Mouse (Mus musculus) midbrain, embryonic 16.5 days (tissue): ENCODE results near the gene Dll3. TPM values are rescaled to one million over a fixed set of nuclear protein-coding genes. Genes with fewer than 3 reads are reported as not detected.
A peak's percentile ranks its signal among the peaks of the same experiment; 100 is the strongest.
"Not testable (repeated sequence)": the region's sequence is repeated elsewhere in the genome, so short reads cannot be mapped to it uniquely, and the experiment has no call there.

Experiments
- ATAC-seq: fragments of 200-750 bp; cut with Nextera tagmentation; 2 replicates; pipeline ENCODE4 v1.8.0; 2017; ENCODE audit warnings: moderate TSS enrichment
- H3K27ac ChIP-seq: fragments of 300-500 bp; sonication (generic); 2 replicates; pipeline ENCODE4 v1.5.1; 2014; ENCODE audit warnings: mild to moderate bottlenecking, low read length, mixed read lengths
- H3K27me3 ChIP-seq: fragments of 300-500 bp; sonication (generic); 2 replicates; pipeline ENCODE4 v1.6.1; 2014; ENCODE audit warnings: low read depth, low read length, mixed read lengths; ENCODE audit not compliant: control insufficient read depth, insufficient read depth
- H3K36me3 ChIP-seq: fragments of 300-500 bp; sonication (generic); 2 replicates; pipeline ENCODE4 v1.6.1; 2014; ENCODE audit warnings: mild to moderate bottlenecking, low read length, moderate library complexity, mixed read lengths; ENCODE audit not compliant: control insufficient read depth, insufficient read depth
- H3K4me1 ChIP-seq: fragments of 300-500 bp; sonication (generic); 2 replicates; pipeline ENCODE4 v1.6.1; 2014; ENCODE audit warnings: mild to moderate bottlenecking, low read length, mixed read lengths; ENCODE audit not compliant: control insufficient read depth, insufficient read depth
- H3K4me2 ChIP-seq: fragments of 300-500 bp; sonication (generic); 2 replicates; pipeline ENCODE4 v1.6.1; 2014; ENCODE audit warnings: mild to moderate bottlenecking, low read length, mixed read lengths
- H3K4me3 ChIP-seq: fragments of 300-500 bp; sonication (generic); 2 replicates; pipeline ENCODE4 v1.5.1; 2014; ENCODE audit warnings: low read depth, mild to moderate bottlenecking, low read length, moderate library complexity, mixed read lengths
- H3K9ac ChIP-seq: fragments of 300-500 bp; sonication (generic); 2 replicates; pipeline ENCODE4 v1.6.1; 2014; ENCODE audit warnings: low read depth, low read length, mixed read lengths
- H3K9me3 ChIP-seq: fragments of 300-500 bp; sonication (generic); replicated peaks from 2 replicates; pipeline ENCODE4 v1.6.1; 2014; ENCODE audit warnings: mild to moderate bottlenecking, low read length, mixed read lengths; ENCODE audit not compliant: control insufficient read depth, poor library complexity, severe bottlenecking
- WGBS: fragments of 180-500 bp; shearing (Covaris S2); extraction: QIAGEN DNeasy Blood & Tissue Kit; methylation state at CpG from one replicate; pipeline ENCODE4 v1.1.7; 2014; 5-methylcytosine and 5-hydroxymethylcytosine counted together
- polyA plus RNA-seq: library from polyadenylated mRNA; unstranded; fragments of >200 nt; fragmentation: Nextera tagmentation; extraction: Ambion mirVana; gene quantifications from 2 replicates; pipeline ENCODE4 v1.2.1, GENCODE M21; 2015

The Dll3 gene
- polyA plus RNA-seq, 1 experiment from 2014 or later: 16.5 TPM

DNA sequence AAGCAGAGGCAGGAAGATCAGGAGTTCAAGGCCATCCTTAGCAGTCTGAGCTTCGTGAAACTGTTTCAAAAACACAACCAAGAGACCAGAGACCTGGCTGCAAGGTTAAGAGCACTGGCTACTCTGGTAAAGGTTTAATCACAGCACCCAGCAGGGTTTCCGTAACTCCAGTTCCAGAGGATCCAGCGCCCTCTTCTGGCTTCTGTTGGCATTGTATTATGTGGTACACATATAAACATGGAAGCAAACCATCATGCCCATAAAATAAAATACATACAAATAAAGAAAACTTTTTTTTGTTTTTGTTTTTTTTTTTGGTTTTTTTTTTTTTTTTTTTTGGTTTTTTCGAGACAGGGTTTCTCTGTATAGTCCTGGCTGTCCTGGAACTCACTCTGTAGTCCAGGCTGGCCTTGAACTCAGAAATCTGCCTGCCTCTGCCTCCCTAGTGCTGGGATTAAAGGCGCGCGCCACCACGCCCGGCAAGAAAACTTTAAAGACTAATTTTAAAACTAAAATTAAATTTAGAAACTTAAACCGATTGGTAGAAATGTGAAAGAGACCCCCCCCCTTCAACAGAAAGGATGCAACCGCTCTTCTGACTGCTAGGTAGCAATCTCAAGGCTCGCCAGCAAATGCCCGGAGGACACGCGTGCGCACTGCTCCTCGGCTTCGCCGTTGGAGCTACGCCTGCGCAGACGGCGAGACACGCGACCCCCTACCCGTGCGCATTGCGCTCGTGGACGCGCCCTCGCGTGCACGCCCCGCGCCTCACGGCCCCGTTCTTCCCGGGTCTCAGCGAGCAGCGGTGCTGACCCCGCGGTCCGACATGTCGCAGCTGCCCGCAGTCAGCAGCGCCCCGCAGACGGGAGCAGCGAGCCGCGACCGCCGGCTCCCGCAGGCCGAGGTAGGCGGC lies 34.7 kb downstream of the Dll3 start, which contains the start of gene Eid2:
Gene Eid2 (plus strand): TSS at position 753 of the 913 bp plus-strand sequence.
- Histone ChIP-seq H3K4me3 (peak within 1 kb of the TSS; percentile 70), H3K4me1 (peaks cover 13% of the 10 kb centered on the region), H3K27me3 (no peaks in the 10 kb centered on the region), H3K27ac (peak within 1 kb of the TSS; percentile 94), H3K4me2 (peak within 1 kb of the TSS; percentile 78), H3K9ac (peak within 1 kb of the TSS; percentile 90), H3K36me3 (no peaks in the 10 kb centered on the region; the same call in 1 of the 2 replicates), H3K9me3 (no peaks in the 10 kb centered on the region)
- peak; percentile 93 for ATAC-seq
- 8% methylated on average over 57 of the region's 57 CpGs for WGBS

DNA sequence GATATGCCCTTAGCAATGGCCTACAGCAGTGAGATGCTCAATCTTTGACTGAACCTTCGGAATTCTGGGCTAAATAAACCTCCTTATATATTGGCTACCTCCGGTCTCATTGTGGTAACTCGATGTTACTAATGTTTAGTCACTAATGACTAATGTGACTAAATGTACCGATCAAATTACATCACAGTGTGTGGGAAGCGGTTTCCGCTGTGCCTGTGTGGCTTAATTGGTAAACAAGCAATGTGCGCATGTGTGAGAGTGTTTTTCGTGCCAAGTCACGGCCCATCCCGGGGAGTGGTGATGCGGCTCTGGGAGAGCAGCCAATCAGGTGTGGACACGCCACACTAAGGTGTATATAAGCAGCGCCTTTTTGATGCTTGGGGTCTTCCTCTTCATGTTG lies 36.6 kb downstream of the Dll3 start:
- no peaks in the 10 kb centered on the region for H3K27me3 ChIP-seq
- peaks cover 13% of the 10 kb centered on the region for H3K4me1 ChIP-seq
- no peaks in the 10 kb centered on the region for H3K36me3 ChIP-seq
- no peak for ATAC-seq
- H3K9me3 ChIP-seq: no peaks in the 10 kb centered on the region
- no peak overlapping the region for H3K9ac ChIP-seq
- no peak overlapping the region for H3K4me3 ChIP-seq
- H3K27ac ChIP-seq: no peak overlapping the region
- H3K4me2 ChIP-seq: no peak overlapping the region
- WGBS: 92% methylated on average over 13 of the region's 13 CpGs

DNA sequence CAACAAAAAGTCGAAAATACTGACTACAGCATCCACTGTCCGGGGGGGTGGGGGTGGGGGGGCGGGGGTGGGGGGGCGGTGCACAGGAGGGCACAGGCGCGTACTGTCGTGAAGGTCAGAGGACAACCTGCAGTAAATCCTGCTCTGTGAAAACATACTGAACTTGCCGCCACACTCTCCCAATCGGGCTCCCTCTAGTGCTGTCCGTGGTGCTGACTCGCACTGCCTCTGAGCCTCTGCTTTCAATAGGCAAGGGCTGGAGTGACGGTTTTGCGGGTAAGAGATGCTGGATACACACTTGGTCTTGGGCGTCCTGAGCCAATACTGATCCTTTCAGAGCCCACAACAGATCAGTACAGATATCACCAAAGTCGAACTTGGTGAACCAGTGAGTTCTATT lies 38.3 kb downstream of the Dll3 start:
- no peak for ATAC-seq
- WGBS: 5% methylated on average over 15 of the region's 15 CpGs
- no peak overlapping the region for H3K4me2 ChIP-seq
- no peaks in the 10 kb centered on the region for H3K36me3 ChIP-seq
- no peak overlapping the region for H3K27ac ChIP-seq
- no peaks in the 10 kb centered on the region for H3K27me3 ChIP-seq
- peaks cover 2% of the 10 kb centered on the region for H3K4me1 ChIP-seq
- H3K9me3 ChIP-seq: no peaks in the 10 kb centered on the region
- H3K4me3 ChIP-seq: no peak overlapping the region
- no peak overlapping the region for H3K9ac ChIP-seq

DNA sequence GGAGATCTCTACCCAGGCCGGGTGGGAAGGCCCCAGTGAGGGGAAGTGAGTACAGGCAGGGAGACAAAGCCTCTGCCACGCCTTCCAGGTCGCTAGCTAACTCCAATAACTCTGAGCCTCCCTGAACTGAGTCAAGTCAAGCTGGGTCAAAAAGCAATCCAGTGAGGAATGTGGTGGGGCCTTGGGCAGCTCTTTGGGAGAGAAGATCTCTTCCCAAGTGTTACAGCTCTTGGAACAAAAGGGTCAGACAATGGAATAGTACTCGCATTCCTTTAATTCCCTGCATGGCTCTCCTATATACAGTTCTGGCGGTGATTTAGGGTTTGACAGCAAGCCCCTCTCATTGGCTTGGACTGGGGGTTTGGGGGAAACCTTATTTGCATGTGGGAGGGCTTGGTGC lies 39.2 kb downstream of the Dll3 start:
- WGBS: 48% methylated on average over 5 of the region's 5 CpGs
- ATAC-seq: no peak
- no peaks in the 10 kb centered on the region for H3K4me1 ChIP-seq
- H3K4me2 ChIP-seq: no peak overlapping the region
- no peaks in the 10 kb centered on the region for H3K27me3 ChIP-seq
- no peak overlapping the region for H3K27ac ChIP-seq
- no peaks in the 10 kb centered on the region for H3K9me3 ChIP-seq
- H3K36me3 ChIP-seq: no peaks in the 10 kb centered on the region
- H3K9ac ChIP-seq: no peak overlapping the region
- H3K4me3 ChIP-seq: no peak overlapping the region

- no peaks in the 10 kb centered on the region for H3K27me3 ChIP-seq
- H3K4me2 ChIP-seq: no peak overlapping the region
- no peaks in the 10 kb centered on the region for H3K36me3 ChIP-seq
- H3K4me3 ChIP-seq: no peak overlapping the region
- no peaks in the 10 kb centered on the region for H3K4me1 ChIP-seq
- 81% methylated on average over 6 of the region's 6 CpGs for WGBS
- H3K9me3 ChIP-seq: no peaks in the 10 kb centered on the region; the same call in 1 of the 2 replicates
- ATAC-seq: no peak
- no peak overlapping the region for H3K9ac ChIP-seq
- H3K27ac ChIP-seq: no peak overlapping the region
These were observed 46.6 kb downstream of the Dll3 start for GRCm38 (mm10) chr7:28255476-28255875.

DNA sequence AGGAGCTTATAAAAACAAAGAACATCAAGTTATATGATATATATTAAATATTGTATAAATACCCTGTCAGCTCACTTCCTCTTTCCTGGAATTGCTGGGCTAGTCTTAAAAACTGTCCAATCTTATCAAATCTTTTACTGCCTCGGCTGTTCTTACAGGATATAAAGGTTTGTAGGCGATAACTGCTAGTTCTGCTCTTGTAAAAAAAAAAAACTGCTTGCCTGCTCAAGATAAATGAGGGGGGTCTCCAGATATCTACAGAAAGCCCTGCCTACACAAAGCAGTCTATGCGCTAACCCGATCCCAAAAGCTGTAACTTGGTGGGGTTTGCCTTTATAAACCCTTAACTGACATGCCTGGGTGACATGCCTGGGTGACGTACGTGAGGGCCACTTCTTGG lies 47.4 kb downstream of the Dll3 start:
- Histone ChIP-seq H3K36me3 (no peaks in the 10 kb centered on the region), H3K9ac (no peak overlapping the region), H3K9me3 (no peaks in the 10 kb centered on the region; the same call in 1 of the 2 replicates), H3K27ac (no peak overlapping the region), H3K4me2 (no peak overlapping the region), H3K27me3 (no peaks in the 10 kb centered on the region), H3K4me1 (no peaks in the 10 kb centered on the region), H3K4me3 (no peak overlapping the region)
- WGBS: 91% methylated on average over 6 of the region's 6 CpGs
- ATAC-seq: no peak

- Histone ChIP-seq H3K36me3 (no peaks in the 10 kb centered on the region), H3K4me2 (no peak overlapping the region), H3K9ac (no peak overlapping the region), H3K27me3 (no peaks in the 10 kb centered on the region), H3K27ac (no peak overlapping the region), H3K4me3 (no peak overlapping the region), H3K4me1 (no peaks in the 10 kb centered on the region), H3K9me3 (no peaks in the 10 kb centered on the region; the same call in 1 of the 2 replicates)
- no peak for ATAC-seq
- WGBS: 90% methylated on average over 17 of the region's 17 CpGs
These were observed 50.1 kb downstream of the Dll3 start for GRCm38 (mm10) chr7:28251976-28252375.

DNA sequence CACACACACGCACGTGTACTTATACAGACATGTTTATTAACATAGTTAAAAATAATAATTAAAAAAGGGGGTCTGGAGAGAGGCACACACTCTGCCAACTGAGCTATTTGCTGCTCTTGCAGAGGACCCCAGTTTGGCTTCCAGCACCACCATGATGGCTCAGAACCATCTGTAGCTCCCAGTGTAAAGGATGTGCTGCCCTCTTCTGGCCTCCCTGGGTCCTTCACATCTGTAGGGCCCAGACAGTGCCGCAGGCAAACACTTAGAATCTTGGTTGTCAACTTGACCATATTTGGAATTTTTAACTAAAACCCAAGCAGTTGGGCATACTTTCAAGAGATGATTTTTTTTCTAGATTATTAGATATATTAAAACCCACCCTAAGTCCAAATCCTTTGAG lies 53.1 kb downstream of the Dll3 start:
- Histone ChIP-seq H3K4me1 (no peaks in the 10 kb centered on the region), H3K27me3 (no peaks in the 10 kb centered on the region), H3K4me2 (no peak overlapping the region), H3K36me3 (no peaks in the 10 kb centered on the region), H3K9ac (no peak overlapping the region), H3K4me3 (no peak overlapping the region), H3K9me3 (no peaks in the 10 kb centered on the region; the same call in 1 of the 2 replicates), H3K27ac (no peak overlapping the region)
- 93% methylated on average over 3 of the region's 3 CpGs for WGBS
- no peak for ATAC-seq

GRCm38 (mm10) chr7:28243943-28244342 lies 58.1 kb downstream of the Dll3 start:
- not testable (repeated sequence) for H3K27me3 ChIP-seq, H3K36me3 ChIP-seq, H3K27ac ChIP-seq, ATAC-seq, H3K4me2 ChIP-seq, H3K9ac ChIP-seq, H3K4me1 ChIP-seq, H3K4me3 ChIP-seq, H3K9me3 ChIP-seq
- 76% methylated on average over 2 of the region's 2 CpGs for WGBS
